In the genomic region with DNA sequence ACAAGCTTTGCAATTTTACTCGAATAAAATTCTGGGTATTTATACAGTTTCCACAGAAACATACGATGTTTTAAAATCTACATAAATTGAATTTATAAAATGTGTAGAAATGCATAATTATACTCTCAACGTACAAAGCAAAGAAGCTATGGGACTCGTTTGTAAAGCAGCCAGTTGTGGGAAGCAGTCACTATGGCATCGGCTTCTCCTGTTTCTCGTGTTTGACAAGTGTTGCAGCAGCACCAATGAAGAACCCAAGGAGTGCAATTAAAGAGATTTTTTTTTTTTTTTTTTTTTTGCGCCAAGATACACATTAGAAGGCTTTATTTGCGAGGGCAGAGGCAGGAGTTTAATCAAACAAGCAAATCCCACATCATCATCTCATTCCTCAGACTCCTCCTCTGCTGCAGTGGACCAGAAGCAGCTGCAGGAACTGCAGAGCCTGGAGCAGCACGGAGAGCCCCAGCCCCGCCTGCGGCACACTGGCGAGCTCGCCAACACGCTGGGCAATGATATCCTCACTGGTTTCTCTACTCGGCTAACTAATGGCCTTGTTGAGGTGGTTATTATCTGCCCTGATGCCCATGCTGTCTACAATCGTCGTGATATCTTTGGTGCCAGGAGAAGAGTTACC, we compare ENCODE assay signal across 24 mouse cellular contexts. TPM values are rescaled to one million over a fixed set of nuclear protein-coding genes. Genes with fewer than 3 reads are reported as not detected.
DNase-seq lines count a peak whose midpoint lies in the region; ATAC-seq and TF ChIP-seq lines count a peak whose summit lies in the region.
"Had no signal": no experiment of that assay in that cellular context is flagged by ENCODE, and none has a peak within 500 bp of the region (broad histone marks: within the 10 kb centered on the region; RNA-seq: fewer than 3 reads in every experiment).

No protein-coding gene starts in this region.

- no peak overlapping the region for H3K4me3 ChIP-seq in hindbrain, embryonic 15.5 days
- H3K4me3 ChIP-seq in hindbrain, embryonic 14.5 days (replicated peaks; ENCODE audit: low read length) = no peak overlapping the region
- H3K4me3 ChIP-seq in lung, postnatal 0 days (ENCODE audit: low read depth, low read length) = no peak overlapping the region
- H3K4me3 ChIP-seq: forebrain, embryonic 12.5 days; heart, embryonic 15.5 days; limb, embryonic 10.5 days; megakaryocyte, embryonic 14.5 days had no signal

- H3K4me2 ChIP-seq in hindbrain, embryonic 15.5 days = peak overlapping the region; percentile 24; the same call in 1 of the 2 replicates
- H3K4me2 ChIP-seq in hindbrain, embryonic 14.5 days (replicated peaks) = no peak overlapping the region
- no peak overlapping the region for H3K4me2 ChIP-seq in lung, postnatal 0 days (replicated peaks; ENCODE audit: low read depth, low read length)
- H3K4me2 ChIP-seq: forebrain, embryonic 12.5 days; heart, embryonic 15.5 days had no signal

- no peak overlapping the region for H3K27ac ChIP-seq in hindbrain, embryonic 15.5 days (replicated peaks)
- no peak overlapping the region for H3K27ac ChIP-seq in hindbrain, embryonic 14.5 days
- no peak overlapping the region for H3K27ac ChIP-seq in lung, postnatal 0 days (ENCODE audit: low read length)
- H3K27ac ChIP-seq: forebrain, embryonic 12.5 days; heart, embryonic 15.5 days; limb, embryonic 10.5 days had no signal

- H3K9me3 ChIP-seq in hindbrain, embryonic 15.5 days = no peaks in the 10 kb centered on the region
- H3K9me3 ChIP-seq in hindbrain, embryonic 14.5 days (ENCODE audit: control insufficient read depth, low read length) = no peaks in the 10 kb centered on the region
- no peaks in the 10 kb centered on the region for H3K9me3 ChIP-seq in lung, postnatal 0 days (ENCODE audit: low read length)
- H3K9me3 ChIP-seq: forebrain, embryonic 12.5 days; heart, embryonic 15.5 days; limb, embryonic 10.5 days had no signal

- peak; percentile 11 to 12 for DNase-seq in cerebellum, postnatal 10 days
- no peak for DNase-seq in cerebellum, adult 9-10 months
- no peak for DNase-seq in hindbrain, embryonic 14.5 days (ENCODE audit: low spot score)
- peak; percentile 12 for DNase-seq in lung, postnatal 0 days (ENCODE audit: low spot score)
- DNase-seq in lung, postnatal 14 days = no peak
- peak; percentile 3 for DNase-seq in brain, embryonic 18.5 days (ENCODE audit: low read depth, low spot score)
- DNase-seq in adrenal gland, adult 8-10 months = no peak
- DNase-seq: adrenal gland, postnatal 14 days; cerebellum, adult 11 months; cerebellum, postnatal 14 days; gastrocnemius, postnatal 36 days; heart, postnatal 36 days; kidney, adult 11 months; kidney, postnatal 4 days; liver; midbrain, embryonic 14.5 days; thymus, adult 18-20 months; thymus, postnatal 36 days had no signal

- H3K4me1 ChIP-seq in hindbrain, embryonic 15.5 days (replicated peaks) = no peaks in the 10 kb centered on the region
- no peaks in the 10 kb centered on the region for H3K4me1 ChIP-seq in hindbrain, embryonic 14.5 days (replicated peaks; ENCODE audit: control insufficient read depth, insufficient read depth, low read length)
- peaks cover 2% of the 10 kb centered on the region; the same call in 1 of the 2 replicates for H3K4me1 ChIP-seq in lung, postnatal 0 days (ENCODE audit: insufficient read depth, low read depth, low read length)
- H3K4me1 ChIP-seq: forebrain, embryonic 12.5 days; heart, embryonic 15.5 days; limb, embryonic 10.5 days; megakaryocyte, embryonic 14.5 days had no signal

- no peak for TF ChIP-seq CTCF in lung, postnatal 0 days (IDR thresholded peaks at IDR 0.05)

- H3K9ac ChIP-seq in hindbrain, embryonic 15.5 days = no peak overlapping the region
- no peak overlapping the region for H3K9ac ChIP-seq in hindbrain, embryonic 14.5 days
- H3K9ac ChIP-seq in lung, postnatal 0 days (replicated peaks; ENCODE audit: low read depth) = no peak overlapping the region
- H3K9ac ChIP-seq: forebrain, embryonic 12.5 days; heart, embryonic 15.5 days had no signal

- ATAC-seq in hindbrain, embryonic 15.5 days (ENCODE audit: low FRiP score, low read depth) = no peak
- ATAC-seq in hindbrain, embryonic 14.5 days (ENCODE audit: low FRiP score) = no peak
- ATAC-seq in lung, postnatal 0 days = peak; percentile 28; the same call in 1 of the 2 replicates
- ATAC-seq: hindbrain, embryonic 16.5 days had no signal

- no peak for TF ChIP-seq EP300 in lung, postnatal 0 days (IDR thresholded peaks at IDR 0.05)

- no peaks in the 10 kb centered on the region for H3K36me3 ChIP-seq in hindbrain, embryonic 15.5 days
- no peaks in the 10 kb centered on the region for H3K36me3 ChIP-seq in hindbrain, embryonic 14.5 days (replicated peaks; ENCODE audit: control insufficient read depth, insufficient read depth)
- no peaks in the 10 kb centered on the region for H3K36me3 ChIP-seq in lung, postnatal 0 days (ENCODE audit: insufficient read depth, low read length)
- H3K36me3 ChIP-seq: forebrain, embryonic 12.5 days; heart, embryonic 15.5 days; limb, embryonic 10.5 days had no signal

- WGBS in hindbrain, embryonic 15.5 days = 74% methylated on average over 17 of the region's 17 CpGs
- 74% methylated on average over 17 of the region's 17 CpGs for WGBS in hindbrain, embryonic 14.5 days
- 60% methylated on average over 17 of the region's 17 CpGs for WGBS in lung, postnatal 0 days

- no peaks in the 10 kb centered on the region for H3K27me3 ChIP-seq in hindbrain, embryonic 15.5 days
- no peaks in the 10 kb centered on the region for H3K27me3 ChIP-seq in hindbrain, embryonic 14.5 days (ENCODE audit: control insufficient read depth, insufficient read depth, low read length)
- no peaks in the 10 kb centered on the region for H3K27me3 ChIP-seq in lung, postnatal 0 days (replicated peaks; ENCODE audit: insufficient read depth, low read length)
- H3K27me3 ChIP-seq: forebrain, embryonic 12.5 days; heart, embryonic 15.5 days; megakaryocyte, embryonic 14.5 days had no signal

RNA-seq across cellular contexts. Expression of gene Trim33, which starts 32.3 kb away (rescaled TPM):
- 25.1 and 29.8 TPM in 2 replicates for polyA plus RNA-seq in hindbrain, embryonic 15.5 days (2015; fragmentation: Nextera tagmentation; extraction: Ambion mirVana)
- polyA plus RNA-seq in hindbrain, embryonic 14.5 days (2014; fragmentation: Nextera tagmentation; extraction: Ambion mirVana) = 26.1 and 31.9 TPM in 2 replicates
- polyA plus RNA-seq in lung, postnatal 0 days (2015; fragmentation: Nextera tagmentation; extraction: Ambion mirVana) = 8.8 and 10.6 TPM in 2 replicates
- 10 to 100 TPM; 36.0 to 50.9 (median 46.6) TPM for total RNA-seq in adrenal gland, adult 8-10 months (2022)

Comparison
In these comparisons a context has a peak if more than half of its experiments do, and no peak if none do; other contexts are left out.
1. DNase-seq: peak in cerebellum, postnatal 10 days (2 of 2), lung, postnatal 0 days (single experiment) and brain, embryonic 18.5 days (single experiment); none in cerebellum, adult 9-10 months (single experiment), hindbrain, embryonic 14.5 days (single experiment), lung, postnatal 14 days (single experiment) and adrenal gland, adult 8-10 months (single experiment).